Mouse (Mus musculus) heart, embryonic 10.5 days (tissue): ENCODE measurements at regions not wholly inside any gene's neighbourhood (a gene's known extent, or its start where the extent isn't known, plus 50 kb on each side); places are given as distances from the start of the nearest gene placed in this dataset.

ENCODE experiments used
- DNase-seq: peaks from one replicate; pipeline ENCODE4 v3.0.0-alpha.2; 2017; ENCODE audit warnings: low spot score
- H3K27ac ChIP-seq: fragments of 300-500 bp; sonication (generic); 2 replicates; pipeline ENCODE4 v1.5.1; 2016; ENCODE audit warnings: mild to moderate bottlenecking
- H3K27me3 ChIP-seq: fragments of 300-500 bp; sonication (generic); 2 replicates; pipeline ENCODE4 v1.6.1; 2016; ENCODE audit warnings: mild to moderate bottlenecking; ENCODE audit not compliant: poor library complexity, insufficient read depth, severe bottlenecking
- H3K36me3 ChIP-seq: fragments of 300-500 bp; sonication (generic); 2 replicates; pipeline ENCODE4 v1.6.1; 2016; ENCODE audit warnings: mild to moderate bottlenecking, moderate library complexity
- H3K4me1 ChIP-seq: fragments of 300-500 bp; sonication (generic); 2 replicates; pipeline ENCODE4 v1.6.1; 2016; ENCODE audit warnings: mild to moderate bottlenecking
- H3K4me3 ChIP-seq: fragments of 300-500 bp; sonication (generic); 2 replicates; pipeline ENCODE4 v1.5.1; 2016; ENCODE audit warnings: mild to moderate bottlenecking, moderate library complexity
- H3K9me3 ChIP-seq: fragments of 300-500 bp; sonication (generic); 2 replicates; pipeline ENCODE4 v1.6.1; 2016; ENCODE audit warnings: mild to moderate bottlenecking, moderate library complexity
- WGBS: fragments of 180-500 bp; shearing (Covaris S2); methylation state at CpG from one replicate; pipeline ENCODE4 v1.1.7; 2016; 5-methylcytosine and 5-hydroxymethylcytosine counted together

DNA sequence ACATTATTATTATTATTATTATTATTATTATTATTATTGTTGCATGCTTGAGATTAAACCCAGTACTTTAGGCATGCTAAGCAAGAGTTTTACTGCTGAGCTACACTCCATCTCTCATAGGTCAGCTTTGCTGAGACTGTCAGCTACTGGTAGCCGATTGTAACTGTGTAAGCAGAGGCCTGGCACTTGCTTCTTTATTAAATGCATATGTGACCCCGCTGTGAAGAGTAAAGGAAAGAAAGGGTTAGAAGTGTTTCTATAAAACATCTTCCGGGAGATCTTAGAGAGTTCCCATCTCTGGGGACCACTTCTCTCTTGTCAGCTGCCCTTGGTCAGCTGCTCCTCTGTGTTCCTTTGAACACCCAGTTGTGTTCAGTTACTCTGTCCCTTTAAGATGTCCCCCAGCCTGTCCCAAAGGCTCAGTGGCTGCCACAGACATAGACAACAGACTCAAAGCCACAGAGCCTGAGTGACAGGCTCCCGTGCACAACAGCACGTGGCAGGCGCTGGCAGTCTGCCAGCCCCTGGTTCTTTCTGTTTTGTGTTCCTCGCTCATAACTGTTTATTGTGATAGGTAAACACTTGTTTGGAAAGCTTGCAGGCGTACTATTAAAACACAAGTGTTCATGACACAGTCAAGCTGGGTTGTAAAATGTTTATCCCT lies 563.7 kb upstream of the Auts2 start:
- H3K4me1 ChIP-seq: no peaks in the 10 kb centered on the region
- H3K27me3 ChIP-seq: no peaks in the 10 kb centered on the region
- WGBS: 55% methylated on average over 8 of the region's 8 CpGs
- DNase-seq: no peak
- H3K4me3 ChIP-seq: no peak overlapping the region
- H3K27ac ChIP-seq: no peak overlapping the region
- H3K36me3 ChIP-seq: no peaks in the 10 kb centered on the region
- no peaks in the 10 kb centered on the region for H3K9me3 ChIP-seq

- no peaks in the 10 kb centered on the region for H3K27me3 ChIP-seq
- no peak for DNase-seq
- no peak overlapping the region for H3K4me3 ChIP-seq
- no peaks in the 10 kb centered on the region for H3K9me3 ChIP-seq
- no peaks in the 10 kb centered on the region for H3K4me1 ChIP-seq
- H3K36me3 ChIP-seq: no peaks in the 10 kb centered on the region
- WGBS: 66% methylated on average over 1 of the region's 1 CpGs
- H3K27ac ChIP-seq: no peak overlapping the region
Observed at GRCm38 (mm10) chr5:133096340-133096739, 553.2 kb upstream of the Auts2 start.

DNA sequence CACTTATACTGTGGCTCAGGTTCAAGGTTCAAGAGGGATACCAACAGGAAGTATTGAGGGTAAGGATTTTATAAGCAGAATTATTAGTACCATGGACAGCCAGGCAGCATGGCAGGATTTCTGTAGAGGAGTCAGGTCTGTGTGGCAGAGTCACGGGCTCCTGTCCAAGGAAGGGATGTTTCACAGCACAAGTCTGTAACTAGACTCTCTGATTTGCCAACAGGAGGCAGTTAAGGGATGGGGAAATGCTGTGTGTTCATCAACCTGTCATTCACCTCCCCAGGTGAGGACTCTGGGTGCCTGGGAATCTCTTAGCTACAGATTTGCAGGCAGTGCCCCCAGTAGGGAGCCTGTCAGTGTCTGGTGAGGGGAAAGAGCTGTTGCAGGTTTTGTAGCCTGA lies 541.7 kb upstream of the Auts2 start:
- Histone ChIP-seq H3K9me3 (no peaks in the 10 kb centered on the region), H3K4me1 (no peaks in the 10 kb centered on the region), H3K27me3 (0 out of 2 replicates have a peak, but pooled peaks cover 4% of the 10 kb centered on the region), H3K4me3 (no peak overlapping the region), H3K27ac (no peak overlapping the region), H3K36me3 (no peaks in the 10 kb centered on the region)
- 63% methylated on average over 1 of the region's 1 CpGs for WGBS
- DNase-seq: no peak

DNA sequence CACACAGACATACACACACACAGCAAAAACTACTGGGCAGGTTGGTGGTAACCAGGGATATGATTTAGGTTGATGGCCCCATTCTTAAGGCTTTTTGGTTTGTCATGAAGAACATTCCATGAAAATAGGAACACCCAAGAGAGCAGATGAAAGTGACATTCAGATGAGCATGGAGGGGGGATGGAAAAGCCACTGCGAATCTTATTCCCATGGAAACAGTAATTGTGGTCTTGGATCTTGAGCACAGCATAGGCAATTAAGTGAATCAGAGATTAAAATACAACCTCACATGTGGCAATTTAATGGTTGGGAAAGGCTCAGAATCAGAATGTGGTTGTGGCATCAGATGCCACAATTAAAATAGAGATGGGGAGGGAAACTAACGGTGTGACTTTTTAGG lies 537.6 kb upstream of the Auts2 start:
- Histone ChIP-seq H3K4me1 (no peaks in the 10 kb centered on the region), H3K9me3 (no peaks in the 10 kb centered on the region), H3K27ac (no peak overlapping the region), H3K27me3 (0 out of 2 replicates have a peak, but pooled peaks cover 4% of the 10 kb centered on the region), H3K36me3 (no peaks in the 10 kb centered on the region), H3K4me3 (no peak overlapping the region)
- no peak for DNase-seq
- 90% methylated on average over 2 of the region's 2 CpGs for WGBS

GRCm38 (mm10) chr5:133078916-133079315 lies 535.8 kb upstream of the Auts2 start:
- Histone ChIP-seq H3K4me3 (no peak overlapping the region), H3K27ac (no peak overlapping the region), H3K36me3 (no peaks in the 10 kb centered on the region), H3K9me3 (no peaks in the 10 kb centered on the region), H3K27me3 (no peaks in the 10 kb centered on the region), H3K4me1 (no peaks in the 10 kb centered on the region)
- WGBS: 81% methylated on average over 3 of the region's 3 CpGs
- no peak for DNase-seq

DNA sequence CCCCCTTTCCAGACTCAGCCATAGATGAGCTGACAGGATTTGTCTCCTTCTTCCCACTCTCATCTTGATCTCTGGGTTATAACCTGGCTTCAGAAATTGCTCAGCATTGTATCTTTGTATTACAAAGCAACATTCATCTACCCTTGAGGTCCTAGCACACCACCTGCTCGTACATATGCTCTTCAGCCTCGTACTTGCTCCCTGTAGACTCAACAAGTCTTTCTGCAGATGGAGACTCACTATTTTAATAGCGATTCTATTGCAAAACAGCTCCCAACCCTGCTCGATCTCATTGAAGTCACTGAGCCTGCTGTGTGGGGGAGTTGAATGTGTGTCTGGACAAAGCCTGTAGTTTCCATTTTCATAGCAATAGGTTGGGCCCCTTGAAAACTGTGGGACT lies 535.2 kb upstream of the Auts2 start:
- no peak for DNase-seq
- WGBS: 76% methylated on average over 4 of the region's 4 CpGs
- Histone ChIP-seq H3K27me3 (no peaks in the 10 kb centered on the region), H3K36me3 (no peaks in the 10 kb centered on the region), H3K9me3 (no peaks in the 10 kb centered on the region), H3K4me1 (no peaks in the 10 kb centered on the region), H3K27ac (no peak overlapping the region), H3K4me3 (no peak overlapping the region)

DNA sequence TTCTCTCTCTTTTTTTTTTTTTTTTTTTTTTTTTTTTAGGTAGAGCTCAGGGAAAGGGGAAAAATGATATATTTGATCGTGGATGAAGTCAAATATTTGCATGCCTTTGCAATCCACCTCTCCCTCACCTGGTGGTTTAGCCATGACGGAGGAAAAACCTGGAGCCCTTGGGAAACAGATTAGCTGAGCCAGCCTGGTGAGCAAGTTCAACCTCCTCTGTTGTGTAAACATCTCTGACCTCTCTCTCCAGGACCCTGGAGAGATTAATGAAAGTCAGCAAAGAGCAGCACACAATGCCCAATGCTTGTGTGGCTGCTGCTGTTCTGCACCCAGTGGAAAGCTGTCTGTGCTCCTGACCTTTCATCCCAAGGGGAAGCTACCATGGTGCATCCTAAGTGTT lies 530.2 kb upstream of the Auts2 start:
- no peak for DNase-seq
- no peak overlapping the region for H3K27ac ChIP-seq
- no peaks in the 10 kb centered on the region for H3K9me3 ChIP-seq
- WGBS: 41% methylated on average over 2 of the region's 2 CpGs
- H3K27me3 ChIP-seq: no peaks in the 10 kb centered on the region
- no peaks in the 10 kb centered on the region for H3K4me1 ChIP-seq
- no peaks in the 10 kb centered on the region for H3K36me3 ChIP-seq
- H3K4me3 ChIP-seq: no peak overlapping the region

DNA sequence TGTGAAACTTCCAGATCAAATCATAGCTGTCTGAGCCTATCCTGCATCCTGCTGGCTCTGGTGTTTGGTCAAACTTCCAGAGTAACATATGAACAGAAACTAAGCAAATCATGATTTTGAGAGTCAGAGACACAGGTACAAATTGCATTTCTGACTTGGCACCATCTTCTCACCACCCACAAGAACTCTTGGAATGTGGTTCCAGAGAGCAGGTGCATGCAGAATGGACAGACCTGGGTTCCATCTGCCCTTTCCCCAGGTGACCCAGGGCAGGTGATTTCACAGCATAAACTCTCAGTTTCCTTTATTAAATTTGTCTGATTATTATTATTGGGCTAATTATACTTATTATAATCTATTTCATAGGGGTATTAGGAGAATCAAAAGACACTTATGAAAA lies 527.0 kb upstream of the Auts2 start:
- no peak overlapping the region for H3K4me3 ChIP-seq
- no peaks in the 10 kb centered on the region for H3K9me3 ChIP-seq
- H3K36me3 ChIP-seq: no peaks in the 10 kb centered on the region
- no peaks in the 10 kb centered on the region for H3K27me3 ChIP-seq
- no peak overlapping the region for H3K27ac ChIP-seq
- H3K4me1 ChIP-seq: no peaks in the 10 kb centered on the region
- DNase-seq: no peak

- no peaks in the 10 kb centered on the region for H3K9me3 ChIP-seq
- H3K27me3 ChIP-seq: no peaks in the 10 kb centered on the region
- H3K4me1 ChIP-seq: no peaks in the 10 kb centered on the region
- 82% methylated on average over 3 of the region's 3 CpGs for WGBS
- no peak overlapping the region for H3K4me3 ChIP-seq
- H3K36me3 ChIP-seq: no peaks in the 10 kb centered on the region
- DNase-seq: no peak
- no peak overlapping the region for H3K27ac ChIP-seq
Observed at GRCm38 (mm10) chr5:133062481-133062880, 519.3 kb upstream of the Auts2 start.

DNA sequence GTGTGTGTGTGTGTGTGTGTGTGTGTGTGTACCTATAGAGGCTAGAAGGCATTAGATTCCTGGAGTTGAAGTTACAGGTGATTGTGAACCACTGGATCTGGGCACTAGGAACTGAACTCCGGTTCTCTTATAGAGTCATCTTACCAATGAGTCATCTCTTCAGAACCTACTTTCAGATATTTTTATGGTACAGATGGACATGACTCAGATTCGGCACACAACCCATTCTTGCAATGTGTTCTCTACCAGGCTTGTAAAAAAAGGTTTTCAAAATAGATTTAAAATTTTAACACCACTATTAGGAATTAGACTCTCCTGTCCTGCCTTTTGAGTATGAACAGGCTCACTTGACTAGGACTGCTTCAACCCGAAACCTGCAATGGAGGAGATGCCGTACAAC lies 504.3 kb upstream of the Auts2 start:
- Histone ChIP-seq H3K4me3 (no peak overlapping the region), H3K27ac (no peak overlapping the region), H3K9me3 (no peaks in the 10 kb centered on the region), H3K36me3 (no peaks in the 10 kb centered on the region), H3K4me1 (peaks cover 4% of the 10 kb centered on the region; the same call in 1 of the 2 replicates), H3K27me3 (no peaks in the 10 kb centered on the region)
- WGBS: 86% methylated on average over 4 of the region's 4 CpGs
- DNase-seq: no peak

GRCm38 (mm10) chr5:133045637-133046036 lies 502.5 kb upstream of the Auts2 start:
- no peak overlapping the region for H3K27ac ChIP-seq
- WGBS: 72% methylated on average over 9 of the region's 9 CpGs
- no peaks in the 10 kb centered on the region for H3K27me3 ChIP-seq
- no peak overlapping the region for H3K4me3 ChIP-seq
- no peaks in the 10 kb centered on the region for H3K9me3 ChIP-seq
- peaks cover 4% of the 10 kb centered on the region; the same call in 1 of the 2 replicates for H3K4me1 ChIP-seq
- no peak for DNase-seq
- H3K36me3 ChIP-seq: no peaks in the 10 kb centered on the region

DNA sequence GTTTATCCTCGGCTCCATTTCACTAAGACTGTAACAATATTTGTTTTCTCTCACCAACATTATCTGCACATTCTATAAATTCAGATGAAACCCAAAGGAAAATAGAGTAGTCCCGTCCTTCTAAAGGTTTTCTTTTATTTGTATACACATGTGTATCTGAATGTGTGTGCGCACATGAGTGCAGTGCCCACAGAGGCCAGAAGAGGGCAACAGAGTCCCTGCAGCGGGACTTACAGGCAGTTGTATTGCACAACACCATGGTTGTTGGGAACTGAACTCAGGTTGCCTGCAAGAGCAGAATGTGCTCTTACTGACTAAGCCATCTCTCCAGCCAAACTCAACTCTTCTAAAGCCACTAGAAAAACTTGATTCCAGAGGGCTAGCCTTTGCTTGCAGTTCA lies 484.4 kb upstream of the Auts2 start:
- DNase-seq: no peak
- Histone ChIP-seq H3K4me3 (no peak overlapping the region), H3K27me3 (no peaks in the 10 kb centered on the region), H3K27ac (no peak overlapping the region), H3K9me3 (no peaks in the 10 kb centered on the region), H3K36me3 (no peaks in the 10 kb centered on the region), H3K4me1 (no peaks in the 10 kb centered on the region)
- 83% methylated on average over 4 of the region's 4 CpGs for WGBS

GRCm38 (mm10) chr5:133025121-133025520 lies 482.0 kb upstream of the Auts2 start:
- H3K4me3 ChIP-seq: no peak overlapping the region
- no peak overlapping the region for H3K27ac ChIP-seq
- no peaks in the 10 kb centered on the region for H3K9me3 ChIP-seq
- no peaks in the 10 kb centered on the region for H3K27me3 ChIP-seq
- 72% methylated on average over 4 of the region's 4 CpGs for WGBS
- no peaks in the 10 kb centered on the region for H3K36me3 ChIP-seq
- DNase-seq: no peak
- no peaks in the 10 kb centered on the region for H3K4me1 ChIP-seq

DNA sequence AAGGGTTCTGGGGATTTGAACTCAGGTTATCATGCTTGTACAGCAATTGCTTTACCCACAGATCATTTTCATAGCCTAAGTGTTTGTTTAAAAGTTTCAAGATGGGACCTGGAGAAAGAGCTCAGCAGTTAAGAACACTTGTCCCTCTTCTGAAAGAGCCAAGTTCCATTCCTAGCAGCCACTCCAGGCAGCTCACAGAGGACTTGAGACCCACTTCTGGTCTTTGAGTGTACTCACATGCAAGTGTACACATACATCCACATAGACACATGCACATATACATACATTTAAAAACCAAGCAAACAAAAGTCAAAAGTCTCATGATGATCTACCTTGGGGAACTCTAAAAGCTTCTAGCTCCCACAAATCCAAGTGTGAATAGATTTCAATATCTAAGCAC lies 477.7 kb upstream of the Auts2 start:
- DNase-seq: no peak
- no peak overlapping the region for H3K4me3 ChIP-seq
- H3K4me1 ChIP-seq: no peaks in the 10 kb centered on the region
- H3K36me3 ChIP-seq: no peaks in the 10 kb centered on the region
- no peak overlapping the region for H3K27ac ChIP-seq
- no peaks in the 10 kb centered on the region for H3K9me3 ChIP-seq
- H3K27me3 ChIP-seq: no peaks in the 10 kb centered on the region
